Mouse (Mus musculus) heart, postnatal 14 days (tissue): ENCODE measurements around the gene Gm49387. TPM values are rescaled to one million over a fixed set of nuclear protein-coding genes. Genes with fewer than 3 reads are reported as not detected.
"Not testable (repeated sequence)": the region's sequence is repeated elsewhere in the genome, so short reads cannot be mapped to it uniquely, and the experiment has no call there.

Experiments used
- DNase-seq, 2 experiments: peaks; one replicate each; pipeline ENCODE4 v3.0.0; 2021 to 2022
- intact Hi-C: fragments of 180-260 bp; cut with DNase I; formaldehyde crosslinking; loops from one replicate; pipeline ENCODE4 v1.15.1; 2025
- total RNA-seq, 2 experiments: library from RNA; stranded (reverse); gene quantifications; 2 replicates each; pipeline ENCODE4 v1.2.3; 2021

The Gm49387 gene
- total RNA-seq, 2 experiments from 2014 or later = 0.85 to 1.2 TPM

DNA sequence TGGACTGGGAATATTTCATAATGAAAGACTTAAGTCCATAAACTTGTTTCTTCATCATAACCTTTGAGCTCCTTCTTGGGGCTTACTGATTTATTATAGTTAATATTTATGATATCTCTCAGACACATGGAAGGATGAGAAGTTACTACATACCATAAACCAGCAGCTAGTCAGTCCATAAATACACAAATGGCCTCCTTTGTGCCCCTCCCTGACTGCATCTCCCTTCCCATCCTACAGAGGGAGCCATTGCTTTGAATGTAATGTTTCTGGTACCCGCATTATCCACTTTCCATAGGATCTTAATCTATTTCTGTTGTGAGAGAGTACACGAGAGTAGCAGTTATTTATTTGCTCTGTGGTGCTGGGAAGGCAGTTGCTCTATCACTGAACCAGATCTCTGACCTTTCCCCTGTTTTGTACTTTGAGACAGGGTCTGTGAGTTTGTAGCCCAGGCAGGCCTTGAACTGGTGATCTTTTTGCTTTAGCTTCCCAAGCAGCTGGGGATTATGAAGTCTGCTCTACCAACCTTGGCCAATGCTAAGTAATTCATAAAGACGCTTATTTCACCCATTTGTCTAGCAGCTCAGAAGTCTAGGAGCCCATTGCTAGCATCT is 4.4 kb upstream of the Gm49387 start:
- intact Hi-C loops = no loop called here
- no peak for DNase-seq

GRCm38 (mm10) chr14:31644183-31644830 is 3.6 kb upstream of the Gm49387 start:
- intact Hi-C loops = no loop called here
- no peak for DNase-seq

DNA sequence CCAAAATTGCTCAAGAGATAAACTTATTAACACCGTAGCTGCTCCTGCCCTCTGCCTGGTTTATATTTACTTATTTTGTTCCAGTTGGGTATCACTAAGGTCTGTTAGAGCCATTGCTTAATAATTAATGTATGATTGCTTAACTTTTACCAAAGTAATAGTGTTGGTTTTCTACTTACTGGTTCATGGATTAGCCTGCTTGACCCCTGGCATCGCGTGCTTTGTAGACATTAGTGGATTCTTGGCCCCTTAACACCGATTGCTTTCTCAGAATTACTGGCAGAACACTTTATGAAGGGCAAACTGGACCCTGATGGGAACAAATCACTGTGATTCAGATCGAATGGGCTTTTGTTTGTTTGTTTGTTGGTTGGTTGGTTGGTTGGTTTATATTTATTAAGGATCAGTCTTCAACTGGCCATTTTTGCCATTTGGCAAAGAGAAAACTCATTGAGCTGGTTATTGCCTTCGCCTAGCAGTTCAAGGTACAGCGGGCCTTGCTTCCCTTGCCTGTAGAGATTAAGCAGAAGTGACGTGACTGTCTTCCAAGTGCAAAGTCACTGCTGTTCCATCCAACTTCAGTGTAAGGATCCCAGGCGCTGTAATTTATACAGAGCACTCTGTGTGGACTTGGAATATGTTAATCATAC is 953 bp upstream of the Gm49387 start:
- intact Hi-C loops = no loop called here
- no peak for DNase-seq

DNA sequence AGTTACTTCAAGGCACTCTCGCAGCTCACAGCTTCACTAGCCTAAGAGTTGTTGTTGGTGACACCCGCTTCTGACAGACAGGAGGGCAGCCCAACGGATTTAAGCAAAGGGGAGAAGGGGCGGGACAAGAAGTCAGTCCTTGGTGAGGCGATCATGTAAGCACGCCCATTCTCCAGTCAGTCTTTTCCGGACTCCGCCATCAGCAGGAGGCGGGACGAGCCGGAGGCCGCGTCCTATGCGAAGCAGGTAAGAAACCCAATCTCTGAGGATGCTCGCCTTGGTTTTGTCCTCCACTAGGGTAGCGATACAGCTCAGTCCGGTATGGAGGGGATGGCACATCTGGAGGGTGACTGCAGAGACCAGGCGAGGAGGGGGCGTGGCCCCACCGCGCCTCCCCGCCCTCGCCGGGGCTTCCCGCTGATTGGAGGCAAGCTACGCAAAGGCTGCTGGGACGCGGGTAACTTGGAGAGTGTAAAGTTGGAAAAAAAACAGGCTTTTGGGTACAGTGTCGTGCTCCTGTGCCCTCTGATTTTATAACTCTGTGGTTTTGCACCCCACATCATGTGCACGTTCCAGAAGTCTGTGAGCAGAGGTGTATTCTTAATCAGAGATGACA is 320 bp upstream of the Gm49387 start, which contains the start of the genes Btd and Hacl1:
TSS of gene Btd (plus strand) at position 139 of the 616 bp plus-strand sequence.
TSS of gene Hacl1 (minus strand) at position 397 of the 616 bp plus-strand sequence.
- intact Hi-C loops = no loop called here
- peak; percentile 83 to 89 for DNase-seq

DNA sequence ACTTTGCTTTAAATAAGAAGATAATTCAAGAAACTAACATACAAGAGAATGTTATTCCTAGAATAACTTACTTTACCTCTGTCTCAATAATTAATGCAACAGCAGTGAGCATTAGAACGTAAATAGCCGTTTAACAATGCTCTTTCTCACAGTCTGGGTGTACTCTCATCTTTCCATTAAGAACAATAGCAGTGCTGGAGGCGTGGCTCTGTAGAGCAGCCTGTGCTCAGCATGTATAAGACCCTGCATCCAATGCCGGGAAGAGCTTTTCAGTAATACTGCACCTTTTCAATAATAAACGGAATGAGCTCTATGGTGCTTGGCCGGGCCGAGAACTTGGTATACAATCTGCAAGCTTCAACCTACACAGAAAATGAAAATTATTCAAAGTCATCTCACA is 10.0 kb downstream of the Gm49387 start:
- intact Hi-C loops = no loop called here
- no peak for DNase-seq

DNA sequence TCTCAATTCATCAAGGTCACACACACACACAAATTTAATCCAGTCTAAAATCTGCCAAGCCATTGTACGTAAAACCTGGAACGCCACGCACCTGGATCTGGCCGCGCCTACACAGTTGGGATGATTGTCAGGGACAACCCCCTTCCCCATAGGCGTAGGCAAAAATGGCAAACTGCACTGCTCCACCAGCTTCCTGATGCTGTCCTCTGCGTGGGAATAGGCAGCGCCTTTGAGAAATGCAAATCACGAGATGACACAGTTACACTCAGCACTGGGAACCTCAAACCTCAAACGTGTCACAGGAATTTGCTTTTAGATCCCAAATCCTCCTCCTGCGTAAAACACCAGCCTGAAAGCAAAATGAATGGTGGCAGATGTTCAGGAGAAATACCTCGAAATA is 17.9 kb downstream of the Gm49387 start:
- intact Hi-C loops = no loop called here
- DNase-seq = no peak

DNA sequence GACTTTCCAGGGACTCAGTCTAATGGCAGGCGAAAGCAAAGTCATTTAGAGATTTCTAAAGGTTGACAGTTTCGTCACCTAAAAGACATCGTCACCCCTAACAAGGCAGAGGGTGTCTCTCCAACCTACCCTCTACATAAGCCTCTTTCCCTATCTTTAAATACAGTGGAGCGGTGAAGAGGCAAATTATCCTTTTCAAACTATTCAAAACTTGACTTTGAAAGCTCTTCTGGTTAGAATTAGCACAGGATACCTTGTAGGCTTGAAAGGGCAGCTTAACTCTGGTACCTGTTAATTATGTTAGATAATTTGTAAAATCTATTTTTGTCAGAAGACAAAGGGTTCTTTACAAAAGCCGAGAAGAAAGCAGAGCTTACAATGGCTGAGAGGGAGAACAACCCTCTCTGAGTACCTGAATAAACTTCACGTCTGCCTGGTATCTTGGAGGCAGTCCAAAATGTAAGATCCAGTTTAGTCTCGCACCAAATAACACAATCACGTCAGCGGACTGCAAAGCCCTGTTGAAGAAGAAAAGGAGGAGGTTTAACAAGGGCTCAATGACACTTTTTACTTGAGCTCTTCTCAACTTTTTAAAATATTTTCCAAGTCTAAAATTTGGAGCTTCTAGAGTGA is 20.0 kb downstream of the Gm49387 start:
- intact Hi-C loops = no loop called here
- DNase-seq = no peak

DNA sequence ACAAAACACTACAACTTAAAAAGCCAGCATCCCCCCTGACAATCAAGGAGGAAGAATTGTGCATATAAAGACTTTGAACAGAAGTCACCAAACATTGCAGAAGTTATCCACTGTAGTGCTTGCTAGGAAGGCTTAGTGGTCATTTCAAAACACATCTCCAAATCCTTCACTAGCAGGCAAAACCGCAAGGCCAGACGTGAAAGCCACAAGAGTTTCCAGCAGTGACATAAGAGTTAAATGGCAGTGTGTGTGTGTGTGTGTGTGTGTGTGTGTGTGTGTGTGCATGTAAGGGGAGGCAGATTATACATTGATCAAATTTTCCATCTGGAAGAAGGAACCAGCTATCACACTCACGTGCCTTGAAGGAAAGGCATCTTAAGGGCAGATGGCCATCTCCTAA is 22.7 kb downstream of the Gm49387 start:
- DNase-seq = no peak
- intact Hi-C loops = no loop called here

- intact Hi-C loops = no loop called here
- DNase-seq = no peak
These were observed 23.5 kb downstream of the Gm49387 start for GRCm38 (mm10) chr14:31617204-31617603.

- DNase-seq = no peak
These were observed 27.0 kb downstream of the Gm49387 start for GRCm38 (mm10) chr14:31613671-31614070.

GRCm38 (mm10) chr14:31611986-31612385 is 28.7 kb downstream of the Gm49387 start:
- no peak for DNase-seq
- intact Hi-C loops = no loop called here

More at GRCm38 (mm10) chr14:31613671-31614070, 27.0 kb downstream of the Gm49387 start:
- intact Hi-C loops = no loop called here

DNA sequence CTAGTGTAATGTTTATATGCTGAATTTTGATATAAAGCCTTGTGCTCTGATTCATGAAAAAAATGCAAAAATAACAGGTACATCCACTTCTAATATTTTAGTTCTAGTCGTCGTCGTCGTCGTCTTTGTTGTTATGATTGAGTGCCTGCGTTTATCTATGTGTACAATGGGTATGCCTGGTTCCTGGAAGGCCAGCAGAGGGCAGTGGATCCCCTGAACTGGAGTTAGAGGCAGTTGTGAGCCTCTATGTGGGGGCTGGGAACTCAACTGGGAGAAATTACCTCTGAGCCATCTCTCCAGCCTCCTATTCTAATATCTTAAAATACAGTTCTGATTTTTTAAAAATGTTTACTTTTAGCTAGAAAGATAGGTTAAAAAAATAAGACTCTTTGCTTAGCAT is 35.2 kb downstream of the Gm49387 start:
- DNase-seq = peak in 1 of 2 experiments; percentile 3
- intact Hi-C loops = loop anchor here (1.0 to 10.0 kb wide), 2 partner anchors 86 to 241 kb away; no protein-coding TSS in a partner anchor

DNA sequence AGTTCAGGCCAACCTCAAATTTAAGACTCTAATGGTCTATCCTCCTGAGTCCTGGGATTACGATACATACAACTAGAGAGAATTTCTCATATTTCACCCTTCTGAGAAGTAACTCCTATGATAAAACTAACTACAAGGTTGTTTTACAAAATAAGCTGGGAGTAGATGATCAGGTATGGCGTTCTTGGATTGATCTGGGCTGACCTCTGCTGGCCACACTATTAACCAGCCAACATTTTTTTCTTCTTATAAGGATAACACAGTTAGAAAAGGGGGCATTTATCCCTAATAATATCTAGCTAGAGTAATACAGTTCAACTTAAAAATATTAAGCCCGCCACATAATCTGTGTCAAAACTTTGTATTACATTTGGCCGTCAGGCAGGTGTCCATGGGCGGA is 35.8 kb downstream of the Gm49387 start:
- intact Hi-C loops = loop anchor here (1.0 to 10.0 kb wide), 2 partner anchors 86 to 240 kb away; no protein-coding TSS in a partner anchor

GRCm38 (mm10) chr14:31602616-31602979 is 38.1 kb downstream of the Gm49387 start:
- intact Hi-C loops = loop anchor here (10.0 kb wide), 1 partner anchor 238 kb away; no protein-coding TSS in a partner anchor
- not testable (repeated sequence) for DNase-seq

More for the DNA sequence above, 35.8 kb downstream of the Gm49387 start:
- DNase-seq = peak; percentile 20 to 46

- DNase-seq = no peak
- intact Hi-C loops = loop anchor here (10.0 kb wide), 1 partner anchor 237 kb away; no protein-coding TSS in a partner anchor
These were observed 38.6 kb downstream of the Gm49387 start for GRCm38 (mm10) chr14:31601908-31602615.

DNA sequence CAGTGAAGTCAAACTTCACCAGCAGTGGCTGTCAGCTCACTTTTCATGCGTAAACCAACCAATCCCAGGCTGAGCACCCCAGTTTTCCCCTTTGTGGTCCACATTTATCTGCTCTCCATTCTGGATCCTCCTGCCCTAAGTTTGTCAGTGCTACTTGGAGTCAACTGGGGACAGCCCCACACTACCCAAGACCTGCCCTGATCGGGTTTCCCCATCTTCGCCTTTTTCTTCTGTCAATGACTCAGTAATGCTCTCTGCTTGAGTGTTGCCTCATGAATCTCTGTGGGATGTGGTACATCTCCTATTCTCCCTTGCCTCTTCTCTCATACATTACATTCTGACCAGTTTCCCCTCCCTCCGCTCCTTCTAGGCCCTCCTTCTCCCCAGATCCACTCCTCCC is 43.2 kb downstream of the Gm49387 start:
- no peak for DNase-seq
- intact Hi-C loops = no loop called here

DNA sequence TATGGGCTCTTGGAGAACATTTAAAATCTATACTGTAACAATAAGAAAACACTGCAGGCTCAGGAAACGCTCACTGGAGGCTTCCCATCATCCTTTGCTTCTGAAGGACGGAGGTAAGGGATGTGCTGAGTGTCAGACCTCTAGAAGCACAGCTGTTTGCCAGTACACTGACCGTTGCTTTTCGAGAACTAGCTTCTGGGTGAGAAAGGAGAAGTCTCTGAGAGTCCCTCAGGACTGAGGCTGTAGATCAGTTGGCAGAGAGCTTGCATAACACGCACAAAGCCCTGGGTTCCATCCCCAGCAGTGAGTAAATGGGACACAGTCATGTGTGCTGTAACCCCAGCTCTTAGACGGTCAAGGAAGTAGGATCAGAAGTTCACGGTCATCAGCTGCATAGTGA is 44.3 kb downstream of the Gm49387 start:
- intact Hi-C loops = no loop called here
- no peak for DNase-seq

GRCm38 (mm10) chr14:31594693-31595092 is 46.0 kb downstream of the Gm49387 start:
- intact Hi-C loops = no loop called here
- no peak for DNase-seq

DNA sequence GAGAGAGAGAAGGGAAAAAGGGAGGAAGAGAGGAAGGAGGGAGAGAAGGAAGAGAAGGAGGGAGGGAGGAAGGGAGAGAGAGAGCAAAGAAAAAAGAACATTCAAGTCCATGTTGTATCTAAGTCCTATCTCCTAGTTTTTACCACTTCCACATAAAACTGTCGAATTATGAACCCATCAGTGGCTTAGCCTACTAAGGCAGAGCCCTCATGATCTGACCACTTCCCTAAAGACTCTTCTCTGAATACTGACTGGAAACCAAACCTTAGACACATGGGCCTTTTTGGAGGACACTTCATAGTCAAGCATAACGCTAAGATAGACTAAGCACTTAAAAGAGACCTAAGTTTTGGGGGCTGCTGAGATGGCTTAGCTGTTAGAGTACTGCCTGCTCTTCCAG is 47.6 kb downstream of the Gm49387 start:
- intact Hi-C loops = no loop called here

DNA sequence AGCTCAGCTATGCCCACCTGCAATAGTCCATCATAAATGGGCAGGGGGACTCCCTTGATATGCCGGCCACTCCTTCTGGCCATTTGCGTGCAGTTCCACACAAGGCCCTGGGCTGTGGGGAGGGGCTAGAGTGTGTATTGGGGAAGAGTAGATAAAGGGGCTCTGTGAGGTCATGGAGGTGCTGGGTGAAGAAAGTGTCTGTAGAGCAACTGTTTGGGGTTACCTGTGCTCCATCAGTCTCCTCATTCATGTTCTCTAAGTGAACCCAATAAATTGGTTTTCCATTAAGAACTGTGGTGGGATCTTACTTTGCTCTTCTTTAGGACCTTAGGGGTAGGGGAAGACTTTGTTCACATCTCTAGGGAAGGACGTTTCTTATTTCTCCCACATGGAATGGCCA is 49.4 kb downstream of the Gm49387 start, which contains the start of gene Colq:
TSS of gene Colq (minus strand) at position 101 of the 400 bp plus-strand sequence.
- DNase-seq = no peak
- intact Hi-C loops = no loop called here

More for the DNA sequence above, 47.6 kb downstream of the Gm49387 start:
- no peak for DNase-seq
